Mouse (Mus musculus) heart, adult 8-10 months (tissue): ENCODE data around the gene Agrp. TPM values are rescaled to one million over a fixed set of nuclear protein-coding genes. Genes with fewer than 3 reads are reported as not detected.
A peak's percentile ranks its signal among the peaks of the same experiment; 100 is the strongest.

ENCODE experiments used
- DNase-seq: peaks from one replicate; pipeline ENCODE4 v3.0.0; 2022; ENCODE audit warnings: low spot score
- total RNA-seq, 4 experiments: library from RNA; stranded (reverse); gene quantifications; 2 replicates each; pipeline ENCODE4 v1.2.4; 2022

Agrp gene
- total RNA-seq, 4 experiments from 2014 or later = not detected

DNA sequence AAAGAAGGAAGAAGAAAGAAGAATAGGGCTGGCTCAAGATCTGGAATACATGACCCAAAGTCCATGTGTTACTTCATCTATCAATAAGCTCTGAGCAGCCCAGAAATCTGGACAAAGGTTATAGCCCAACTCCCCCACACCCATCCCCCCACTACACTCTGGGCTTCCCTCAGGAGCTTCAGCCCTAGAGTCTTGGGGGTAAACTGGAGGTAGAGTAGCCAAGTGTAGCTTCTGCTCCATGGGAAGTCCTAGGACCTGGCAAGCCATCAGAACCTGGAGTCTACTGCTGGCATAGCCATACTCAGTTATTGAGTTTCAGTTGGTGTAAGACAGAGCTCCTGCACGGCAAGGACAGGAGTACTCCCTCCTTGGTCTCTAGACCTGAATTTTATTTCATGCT lies 87.7 kb downstream of the Agrp start:
- no peak for DNase-seq

DNA sequence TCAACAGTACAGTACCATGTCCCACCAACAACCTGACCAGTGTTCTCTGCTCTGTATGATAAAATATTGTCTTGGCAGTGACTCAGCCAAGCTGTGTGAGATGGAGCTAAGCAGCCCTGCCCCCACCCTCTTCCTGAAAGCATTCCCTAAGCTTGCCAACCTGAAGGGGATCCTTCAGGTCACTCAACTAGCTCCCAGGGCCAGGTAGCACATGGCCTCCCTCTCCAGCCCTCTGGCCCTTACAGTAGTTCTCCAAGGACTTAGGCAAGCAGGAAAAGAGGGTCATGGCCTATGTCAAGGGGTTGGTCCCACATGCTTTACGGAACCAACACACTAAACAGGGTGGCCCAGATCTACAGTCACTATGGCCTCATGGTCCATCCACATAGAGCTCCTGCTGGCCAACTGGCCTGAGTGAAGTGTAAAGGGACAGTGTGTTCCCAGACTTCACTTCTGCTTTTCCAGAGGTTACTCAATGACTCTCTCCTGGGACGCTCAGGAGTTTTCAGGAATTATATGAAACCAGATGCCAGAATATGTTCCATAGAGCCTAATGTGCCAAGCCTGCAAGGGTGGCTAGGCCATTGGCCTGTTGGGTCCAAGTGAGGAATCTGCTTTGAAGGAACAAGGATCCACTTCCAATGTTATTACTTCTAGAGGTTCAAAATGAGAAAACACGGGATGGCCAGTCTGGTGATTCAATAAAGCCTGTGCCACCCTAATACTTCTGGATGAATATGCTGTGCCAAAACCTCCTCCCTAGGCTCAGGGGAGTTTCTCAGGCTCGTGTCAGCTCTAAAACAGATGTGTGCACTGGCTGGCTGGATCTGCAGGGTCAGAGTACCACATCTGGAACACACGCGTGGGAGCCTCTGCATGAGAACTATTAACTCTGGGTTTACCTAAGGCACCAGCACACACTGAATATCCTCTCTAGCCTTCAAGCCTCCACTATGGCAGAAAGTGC lies 90.5 kb downstream of the Agrp start:
- DNase-seq = peak; percentile 57

GRCm38 (mm10) chr8:105545249-105545648 lies 91.9 kb downstream of the Agrp start:
- DNase-seq = no peak

- DNase-seq = no peak
Observed at GRCm38 (mm10) chr8:105544544-105545205, 92.5 kb downstream of the Agrp start.

DNA sequence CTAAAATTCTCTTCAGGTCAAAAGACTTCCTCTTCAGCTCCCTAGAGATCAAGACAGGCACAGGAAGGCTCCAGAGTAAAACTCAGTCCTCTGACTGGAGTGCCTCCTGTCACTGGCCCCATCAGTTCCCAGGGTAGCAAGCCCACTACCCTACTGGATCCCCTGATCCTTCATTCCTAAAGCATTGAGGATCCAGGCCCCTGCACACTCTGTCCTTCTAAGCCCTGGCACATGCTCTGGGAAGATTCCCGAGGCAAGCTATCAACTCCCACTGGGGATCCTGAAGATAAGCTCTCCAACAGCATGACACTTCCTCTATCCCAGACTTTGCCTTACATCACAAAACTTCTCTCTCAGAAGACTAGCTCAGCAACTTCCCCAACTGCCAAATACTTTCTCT lies 93.5 kb downstream of the Agrp start:
- peak; percentile 58 for DNase-seq

DNA sequence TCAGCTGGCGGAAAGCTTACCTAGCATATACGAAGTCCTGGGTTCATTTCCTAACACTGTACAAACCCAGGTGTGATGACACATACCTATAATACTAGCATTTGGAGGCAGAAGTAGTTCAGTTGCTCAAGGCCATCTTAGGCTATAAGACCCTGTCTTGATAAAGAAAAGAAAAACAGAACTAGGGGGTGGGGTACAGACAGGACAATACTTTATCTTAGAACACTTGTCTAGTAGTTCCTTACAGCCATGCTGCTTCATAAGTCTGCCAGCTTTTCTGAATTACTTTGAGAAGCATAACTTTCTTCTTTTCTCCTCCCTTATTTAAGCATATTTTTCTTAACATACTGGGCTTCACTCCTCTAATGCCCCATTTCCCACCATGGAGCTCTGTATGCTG lies 94.4 kb downstream of the Agrp start:
- DNase-seq = no peak

DNA sequence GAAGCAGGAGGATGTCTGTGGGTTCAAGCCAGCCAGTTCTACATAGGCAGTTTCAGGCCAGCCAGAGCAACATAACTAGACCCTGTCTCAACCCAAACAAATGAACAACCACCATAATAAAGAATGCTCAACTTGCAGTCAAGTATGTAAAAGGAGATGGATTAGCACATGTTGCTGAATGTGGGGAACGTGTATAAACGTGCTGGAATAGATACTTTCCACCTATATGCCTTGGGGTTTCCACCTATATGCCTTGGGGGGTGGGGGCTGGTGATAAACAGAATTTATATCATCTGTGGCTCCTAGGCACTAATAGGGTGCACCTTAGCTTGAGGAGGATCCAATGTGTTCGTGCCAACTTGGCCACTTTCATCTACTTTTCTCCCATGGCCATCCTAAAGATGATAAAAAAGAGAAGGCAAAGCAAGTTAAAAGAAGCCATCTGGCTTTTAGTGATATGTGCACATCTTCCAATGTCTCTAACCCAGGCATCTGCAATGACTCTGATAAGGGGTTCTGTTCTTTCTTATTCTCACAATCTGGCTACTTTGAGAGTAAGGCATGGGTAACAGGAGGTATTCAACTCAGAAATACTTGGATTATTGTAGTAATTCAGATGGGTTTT lies 95.0 kb downstream of the Agrp start:
- no peak for DNase-seq

- DNase-seq = no peak
Observed at GRCm38 (mm10) chr8:105538940-105539339, 98.3 kb downstream of the Agrp start.

- no peak for DNase-seq
Observed at GRCm38 (mm10) chr8:105537011-105537677, 100.0 kb downstream of the Agrp start.

GRCm38 (mm10) chr8:105536546-105536945 lies 100.6 kb downstream of the Agrp start:
- no peak for DNase-seq

DNA sequence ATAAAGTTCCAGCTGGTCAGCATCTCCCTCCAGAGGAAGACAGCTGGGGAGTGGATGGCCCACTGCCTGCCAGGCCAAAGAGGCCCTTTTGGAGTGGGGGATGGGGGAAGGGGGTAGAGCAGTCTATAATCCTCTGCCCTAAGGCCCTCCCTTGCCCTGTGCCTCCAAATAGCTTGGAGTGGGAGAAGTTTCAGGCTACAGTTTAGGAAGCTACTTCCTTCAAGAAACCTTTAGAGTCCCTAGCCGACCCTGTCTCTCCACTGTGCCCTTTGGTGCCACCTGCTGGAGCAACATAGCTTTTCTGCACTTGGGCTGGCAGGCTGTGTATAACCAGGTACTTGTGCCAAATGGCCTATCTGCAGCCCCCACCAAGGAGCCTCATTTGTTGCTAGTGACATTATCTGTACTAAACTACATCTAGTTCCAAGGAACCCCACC lies 103.3 kb downstream of the Agrp start:
- peak; percentile 73 for DNase-seq

GRCm38 (mm10) chr8:105533439-105533838 lies 103.8 kb downstream of the Agrp start:
- DNase-seq = no peak

DNA sequence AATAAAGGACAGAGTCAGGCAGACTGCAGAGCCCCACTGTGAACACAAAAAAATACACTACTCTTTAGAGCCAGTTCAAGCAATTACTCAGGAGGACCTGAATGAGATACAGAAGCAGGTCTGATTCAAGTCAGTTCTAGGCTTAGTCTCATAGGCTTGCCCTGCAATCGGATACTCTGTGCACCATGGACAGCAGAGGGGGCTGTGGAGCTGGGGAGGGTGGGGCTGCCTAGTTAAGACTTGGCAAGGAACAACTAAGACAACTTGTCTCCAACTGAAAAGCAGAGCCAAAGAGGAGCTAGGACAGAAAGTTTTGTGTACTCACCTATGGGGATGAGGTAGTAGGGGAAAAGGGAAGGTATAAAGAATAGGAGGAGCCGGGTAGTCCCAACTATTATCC lies 105.4 kb downstream of the Agrp start:
- peak; percentile 70 for DNase-seq

- no peak for DNase-seq
Observed at GRCm38 (mm10) chr8:105529271-105529670, 107.9 kb downstream of the Agrp start.

DNA sequence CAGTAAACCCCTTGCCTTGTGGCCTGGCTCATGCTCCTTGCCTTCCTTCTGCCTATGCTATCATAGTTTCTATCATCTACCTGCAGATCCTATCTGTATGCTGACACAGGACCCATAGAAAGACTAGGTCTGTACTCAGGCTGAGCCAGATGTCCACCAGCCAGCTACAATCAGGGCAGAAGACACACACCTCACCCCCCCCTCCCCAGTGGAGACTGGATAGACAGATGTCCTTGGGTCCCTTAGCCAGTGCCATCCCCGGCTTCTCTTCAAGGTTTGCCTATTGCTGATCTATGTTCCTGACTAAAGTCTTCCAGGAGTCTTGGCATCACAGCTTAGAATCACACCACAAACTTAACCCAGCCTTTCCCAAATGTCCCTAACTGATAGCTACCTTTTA lies 109.0 kb downstream of the Agrp start:
- no peak for DNase-seq

DNA sequence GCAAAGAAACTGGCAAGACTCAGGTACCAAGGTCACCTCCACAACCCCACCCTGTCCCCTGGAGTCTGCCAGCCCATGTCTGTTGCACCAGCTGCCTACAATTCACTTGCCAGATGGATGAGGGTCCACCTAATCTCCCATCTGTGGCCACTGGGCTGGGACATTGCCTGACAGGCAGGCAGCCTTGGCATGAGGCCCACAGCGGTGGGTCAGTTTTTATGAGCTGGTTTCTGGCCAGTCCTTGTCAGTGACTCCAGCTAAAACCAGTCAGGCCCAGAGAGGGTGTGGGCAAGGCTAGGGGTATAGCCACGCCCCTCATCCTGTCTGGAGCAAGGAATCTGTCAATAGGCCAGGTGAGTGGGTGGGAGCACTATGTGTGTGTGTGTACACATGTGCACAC lies 110.1 kb downstream of the Agrp start:
- no peak for DNase-seq

- DNase-seq = no peak
Observed at GRCm38 (mm10) chr8:105522890-105523289, 114.3 kb downstream of the Agrp start.

- no peak for DNase-seq
Observed at GRCm38 (mm10) chr8:105521995-105522769, 115.0 kb downstream of the Agrp start.

- no peak for DNase-seq
Observed at GRCm38 (mm10) chr8:105521061-105521460, 116.1 kb downstream of the Agrp start.

DNA sequence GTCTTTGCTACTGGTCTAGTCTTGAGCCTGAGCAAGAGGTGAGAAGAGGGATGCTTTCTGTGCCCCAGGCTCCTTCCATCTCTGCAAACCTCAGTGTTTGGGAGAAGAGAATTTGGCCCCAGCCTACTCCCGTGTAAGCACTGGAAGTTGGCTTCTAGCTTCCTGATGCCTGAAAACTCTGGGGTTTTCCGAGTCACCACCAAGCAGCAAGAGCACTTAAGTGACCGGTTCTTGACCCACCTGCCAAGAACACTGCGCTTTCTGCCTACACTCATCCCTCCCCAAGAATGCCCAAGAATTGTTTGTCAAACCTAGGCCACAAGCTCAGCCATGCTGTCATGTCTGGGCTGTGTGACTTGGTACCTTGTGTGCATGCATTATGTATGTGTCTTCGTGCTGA lies 116.7 kb downstream of the Agrp start:
- DNase-seq = no peak

DNA sequence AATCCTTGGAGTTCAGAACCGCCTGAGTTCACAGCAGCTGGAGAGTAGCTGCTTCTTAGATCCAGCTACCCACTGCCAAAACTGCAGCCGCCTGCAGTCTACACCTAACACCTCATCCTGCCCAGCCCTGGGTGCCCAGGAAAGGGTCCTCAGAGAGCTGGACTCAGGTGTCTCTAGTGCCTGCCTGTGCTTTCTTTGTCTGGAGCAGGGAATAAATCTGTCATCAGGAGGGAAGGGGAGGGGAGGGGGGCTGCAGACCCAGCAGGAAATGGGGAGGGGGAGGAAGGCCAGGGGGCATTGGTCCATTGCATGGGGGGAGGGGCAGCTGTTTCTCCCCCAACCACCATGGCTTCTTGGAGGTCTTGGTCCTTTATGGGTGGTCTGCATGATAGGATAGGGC lies 117.6 kb downstream of the Agrp start:
- DNase-seq = no peak
